ENCODE assay signal across 13 mouse cellular contexts in genomic region chr6:54767746-54768145, GRCm38 (mm10).
"Had no signal": no experiment of that assay in that cellular context is flagged by ENCODE, and none has a peak within 500 bp of the region (broad histone marks: within the 10 kb centered on the region; RNA-seq: fewer than 3 reads in every experiment).

No protein-coding gene starts in this region.

- H3K4me1 ChIP-seq: liver, embryonic 13.5 days; midbrain, embryonic 12.5 days had no signal

- H3K4me2 ChIP-seq: limb, embryonic 12.5 days; liver, embryonic 13.5 days; lung, embryonic 15.5 days; midbrain, embryonic 12.5 days; stomach, embryonic 15.5 days had no signal

- H3K9me3 ChIP-seq: limb, embryonic 12.5 days; liver, embryonic 13.5 days; lung, embryonic 15.5 days; midbrain, embryonic 12.5 days; stomach, embryonic 15.5 days had no signal

- H3K27ac ChIP-seq: limb, embryonic 12.5 days; liver, embryonic 13.5 days; lung, embryonic 15.5 days; macrophage; midbrain, embryonic 12.5 days; stomach, embryonic 15.5 days had no signal

- H3K9ac ChIP-seq: limb, embryonic 12.5 days; liver, embryonic 13.5 days; liver, postnatal 0 days; lung, embryonic 15.5 days; midbrain, embryonic 12.5 days; stomach, embryonic 15.5 days had no signal

- H3K36me3 ChIP-seq: limb, embryonic 12.5 days; liver, embryonic 13.5 days; lung, embryonic 15.5 days; midbrain, embryonic 12.5 days; stomach, embryonic 15.5 days had no signal

- H3K4me3 ChIP-seq: limb, embryonic 12.5 days; liver, embryonic 13.5 days; lung, embryonic 15.5 days; megakaryocyte, embryonic 14.5 days; midbrain, embryonic 12.5 days; stomach, embryonic 15.5 days had no signal

- DNase-seq: kidney, postnatal 36 days; liver; liver, embryonic 13.5 days; lung, postnatal 14 days; thymus, adult 2 months; thymus, postnatal 25 days had no signal

- ATAC-seq: liver, postnatal 0 days had no signal

- H3K27me3 ChIP-seq: limb, embryonic 12.5 days; liver, embryonic 13.5 days; lung, embryonic 15.5 days; midbrain, embryonic 12.5 days; stomach, embryonic 15.5 days had no signal
